Mouse (Mus musculus): ENCODE measurements around the gene Gm28048.

Gm28048 gene

DNA sequence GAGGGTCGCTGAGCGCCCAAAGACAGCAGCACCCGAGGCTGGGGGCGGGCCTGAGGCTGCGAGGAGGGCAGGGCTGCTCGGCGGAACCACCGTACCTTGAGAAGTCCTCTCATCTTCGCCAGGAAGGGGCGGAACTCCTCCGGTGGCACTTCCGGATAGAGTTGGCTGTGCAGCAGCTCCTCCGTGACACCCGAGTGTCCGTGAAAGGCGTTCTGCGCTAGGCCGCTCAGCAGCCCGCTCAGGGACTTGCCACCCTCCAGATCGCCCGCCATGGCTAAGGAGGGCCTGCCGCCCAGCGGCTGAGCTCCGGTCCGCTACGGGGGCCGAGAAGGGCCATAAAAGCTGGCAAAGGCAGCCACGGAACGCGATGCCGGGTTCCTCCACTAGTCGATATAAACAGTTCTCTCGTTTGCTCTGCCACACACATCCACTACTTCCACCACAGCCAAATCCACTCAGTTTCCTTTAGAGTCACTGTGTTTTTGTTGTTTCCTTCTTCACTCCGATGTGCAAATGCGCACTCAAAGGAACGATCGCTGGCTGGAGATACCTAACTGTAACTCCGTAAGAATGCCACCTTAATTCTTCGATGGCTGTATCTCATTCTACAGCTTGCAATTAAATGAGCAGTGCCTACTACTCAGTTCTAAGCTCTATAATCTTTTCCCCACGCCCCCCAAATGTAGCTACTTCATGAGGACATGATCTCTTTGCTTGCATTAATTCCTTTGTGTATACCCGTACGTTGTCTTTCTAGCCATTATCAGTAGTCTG is at the start of gene Gm28048, which contains the start of gene Commd1:
Gm28048 (minus strand) TSS at position 107 of the 774 bp plus-strand sequence.
Commd1 (minus strand) TSS at position 399 of the 774 bp plus-strand sequence.
- peak; percentile 96 for DNase-seq (ENCODE audit: low read depth, low spot score)

GRCm38 (mm10) chr11:23029399-23029798 is 47.5 kb upstream of the Gm28048 start:
- DNase-seq (ENCODE audit: low read depth, low spot score), result no peak

GRCm38 (mm10) chr11:23028957-23029356 is 47.1 kb upstream of the Gm28048 start:
- DNase-seq (ENCODE audit: low read depth, low spot score), result no peak

- DNase-seq (ENCODE audit: low read depth, low spot score), result no peak
These were observed 42.3 kb upstream of the Gm28048 start for GRCm38 (mm10) chr11:23024169-23024568.

GRCm38 (mm10) chr11:23023155-23023554 is 41.3 kb upstream of the Gm28048 start:
- peak; percentile 16 for DNase-seq (ENCODE audit: low read depth, low spot score)

DNA sequence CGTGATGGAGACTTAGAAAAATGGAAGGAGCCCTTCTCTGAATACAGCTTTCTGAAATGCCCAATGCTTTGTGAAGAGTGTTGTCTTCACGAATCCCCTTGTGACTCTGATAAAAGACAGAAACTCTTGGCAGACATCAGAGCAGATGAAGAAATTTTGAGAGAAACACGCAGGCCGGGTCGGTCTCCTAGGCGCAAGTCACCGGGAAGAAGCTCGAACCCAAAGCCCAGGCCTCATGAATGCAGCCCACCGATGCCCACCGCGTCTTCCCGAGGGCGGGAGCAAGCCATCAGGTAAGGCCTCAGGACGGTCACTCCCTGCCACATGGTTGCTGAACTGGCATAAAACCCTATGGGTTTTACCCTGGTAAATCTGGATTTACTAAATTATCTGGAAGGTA is 39.0 kb upstream of the Gm28048 start:
- DNase-seq (ENCODE audit: low read depth, low spot score), result no peak

DNA sequence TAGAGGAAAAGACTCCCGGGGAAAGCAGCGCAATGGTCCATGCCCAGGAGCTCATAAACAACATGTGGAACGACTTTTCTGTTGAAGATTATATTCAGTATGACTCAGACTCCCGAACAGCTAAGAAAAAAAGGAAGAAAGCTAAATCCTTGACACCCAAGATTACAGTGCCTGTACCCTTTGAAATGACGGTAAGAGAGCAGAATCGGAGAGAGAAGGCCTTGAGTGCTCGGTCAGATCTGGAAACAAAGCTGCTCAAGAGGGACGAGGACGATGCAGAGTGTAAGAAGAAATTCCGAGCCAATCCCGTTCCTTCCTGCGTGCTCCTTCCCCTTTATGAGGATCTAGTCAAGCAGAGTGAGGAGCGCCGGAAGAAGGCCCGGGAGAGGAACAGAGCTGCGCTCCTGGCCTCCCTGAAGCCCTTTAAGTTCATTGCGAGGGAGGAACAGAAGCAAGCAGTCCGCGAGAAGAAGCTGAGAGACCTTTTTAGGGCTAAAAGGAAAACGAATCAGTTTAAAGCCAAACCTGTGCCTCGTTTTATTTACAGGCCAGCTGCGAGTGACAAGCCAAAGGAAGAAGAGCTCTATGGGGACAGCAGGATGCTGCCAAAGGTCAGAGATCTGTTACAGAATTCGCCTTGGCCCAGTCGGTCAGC is 38.4 kb upstream of the Gm28048 start:
- no peak for DNase-seq (ENCODE audit: low read depth, low spot score)

- DNase-seq (ENCODE audit: low read depth, low spot score), result no peak
These were observed 36.1 kb upstream of the Gm28048 start for GRCm38 (mm10) chr11:23017943-23018342.

DNA sequence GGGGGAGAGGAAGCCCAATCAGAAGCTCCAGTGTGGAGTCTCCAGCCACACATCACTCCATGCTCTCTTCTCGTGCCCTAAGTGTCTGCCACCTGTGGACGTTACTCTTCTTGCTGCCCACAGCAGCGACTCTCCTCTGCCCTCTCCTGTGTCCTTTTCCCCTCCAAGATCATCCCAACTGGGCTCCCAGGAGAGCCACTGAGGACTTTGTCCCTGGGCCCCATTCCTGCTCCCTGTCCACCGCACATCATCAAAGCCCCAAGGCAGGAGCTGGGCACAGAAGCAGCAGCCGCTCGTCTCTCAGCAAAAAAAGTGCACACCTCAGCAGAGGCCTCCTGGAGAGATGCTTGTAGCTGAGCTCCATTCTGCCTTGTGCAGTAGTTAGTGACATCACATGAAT is 33.1 kb upstream of the Gm28048 start:
- no peak for DNase-seq (ENCODE audit: low read depth, low spot score)

DNA sequence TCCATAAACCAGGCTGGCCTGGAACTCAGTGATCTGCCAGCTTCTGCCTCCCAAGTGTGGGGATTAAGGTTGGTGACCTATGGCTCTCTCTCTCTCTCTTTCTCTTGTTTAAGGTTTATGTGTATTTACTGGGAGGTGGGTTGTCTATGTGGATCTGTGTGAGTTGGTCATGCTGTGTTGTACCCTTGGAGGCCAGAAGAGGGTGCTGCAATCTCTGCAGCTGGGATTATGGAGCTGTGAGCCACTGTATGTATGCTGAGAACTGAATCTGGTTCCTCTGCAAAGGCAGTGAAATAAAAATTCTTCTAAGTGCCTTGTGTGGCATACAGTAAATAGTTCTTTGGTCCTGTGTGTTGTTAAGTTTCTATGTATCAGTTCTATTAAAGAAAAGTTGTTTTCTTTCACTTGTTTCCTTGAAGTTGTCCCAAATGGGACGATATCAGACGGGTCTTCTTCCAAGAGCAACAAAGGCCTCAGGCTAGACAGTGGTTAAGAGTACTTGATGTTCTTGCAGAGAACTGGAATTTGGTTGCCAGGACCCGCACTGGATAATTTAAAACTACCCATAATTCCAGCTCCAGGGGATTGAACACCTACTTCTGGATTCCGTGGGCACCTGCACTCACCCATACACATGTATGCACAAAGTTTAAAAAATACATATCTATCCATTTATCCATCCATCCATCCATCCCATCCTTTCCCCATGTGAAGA is 31.8 kb upstream of the Gm28048 start:
- peak; percentile 51 for DNase-seq (ENCODE audit: low read depth, low spot score)

- DNase-seq (ENCODE audit: low read depth, low spot score), result no peak
These were observed 31.2 kb upstream of the Gm28048 start for GRCm38 (mm10) chr11:23013096-23013495.

- DNase-seq (ENCODE audit: low read depth, low spot score), result no peak
These were observed 26.9 kb upstream of the Gm28048 start for GRCm38 (mm10) chr11:23008824-23009200.

DNA sequence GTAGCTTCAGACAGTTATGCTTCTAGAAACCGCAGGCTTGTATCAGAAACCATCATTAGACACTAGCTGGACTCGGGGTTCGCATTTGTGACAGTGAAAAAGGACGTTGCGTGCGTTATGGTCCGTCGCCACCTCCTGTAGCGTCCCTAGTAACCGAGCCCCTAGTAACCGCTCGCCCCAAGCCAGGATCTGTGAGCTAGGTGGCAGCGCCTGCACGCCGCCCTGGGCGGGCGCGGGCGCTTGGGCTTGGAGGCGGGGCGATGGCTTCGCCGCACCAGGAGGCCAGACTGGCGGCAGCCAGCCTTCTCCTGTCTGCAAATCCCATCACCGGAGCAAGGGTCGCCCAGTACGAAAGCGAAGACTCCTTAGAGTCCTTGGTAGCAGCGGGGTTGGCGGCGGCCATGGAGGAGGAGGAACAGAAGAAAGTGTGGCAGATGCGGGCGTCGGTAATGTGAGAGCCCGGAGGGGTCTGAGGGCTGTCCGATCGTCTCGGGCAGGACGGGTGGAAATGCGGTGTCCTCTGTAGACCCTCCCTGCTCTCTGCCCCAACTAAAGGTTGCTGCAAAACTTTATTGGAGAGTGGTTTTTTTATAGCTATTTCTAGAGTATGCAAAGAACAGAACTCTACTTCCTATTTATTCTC is 26.4 kb upstream of the Gm28048 start:
- peak; percentile 93 for DNase-seq (ENCODE audit: low read depth, low spot score)

DNA sequence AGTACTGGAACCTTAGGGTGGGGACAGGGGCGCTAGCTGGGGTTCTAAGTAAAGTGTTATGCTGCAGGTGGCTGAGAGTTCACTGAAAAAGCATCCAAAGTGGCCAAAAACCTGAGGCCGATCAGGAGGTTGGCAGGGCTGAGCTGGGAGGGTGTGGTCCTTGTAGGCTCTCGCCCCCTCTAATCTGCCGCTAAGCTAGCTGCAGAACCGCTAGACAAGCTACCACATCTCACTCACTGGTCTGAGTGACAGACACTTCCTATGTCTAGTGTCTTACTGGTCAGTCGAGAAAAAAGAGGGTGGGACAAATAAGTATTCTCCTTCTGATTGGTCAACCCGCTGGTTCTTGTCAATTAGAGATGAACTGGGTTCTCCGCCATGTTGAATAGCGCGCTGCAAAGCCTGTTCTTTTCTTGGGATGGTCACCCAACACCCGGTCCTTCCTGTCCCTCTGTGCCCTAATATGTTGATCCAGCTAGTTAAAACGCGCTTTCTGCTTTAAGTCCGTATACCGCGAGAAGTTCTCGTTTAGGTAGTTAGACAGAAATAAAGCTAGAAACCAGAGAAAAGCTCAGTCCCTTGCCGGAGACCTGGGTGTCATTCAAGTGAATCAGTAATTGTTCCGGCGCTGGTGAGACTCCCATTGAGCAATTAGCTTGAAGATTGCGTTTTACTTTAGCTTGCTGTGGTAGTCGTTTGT is 25.7 kb upstream of the Gm28048 start, which contains the start of gene Fam161a:
Fam161a (plus strand) TSS at position 51 of the 700 bp plus-strand sequence.
- DNase-seq (ENCODE audit: low read depth, low spot score), result peak; percentile 93

- DNase-seq (ENCODE audit: low read depth, low spot score), result no peak
These were observed 25.2 kb upstream of the Gm28048 start for GRCm38 (mm10) chr11:23007166-23007480.

DNA sequence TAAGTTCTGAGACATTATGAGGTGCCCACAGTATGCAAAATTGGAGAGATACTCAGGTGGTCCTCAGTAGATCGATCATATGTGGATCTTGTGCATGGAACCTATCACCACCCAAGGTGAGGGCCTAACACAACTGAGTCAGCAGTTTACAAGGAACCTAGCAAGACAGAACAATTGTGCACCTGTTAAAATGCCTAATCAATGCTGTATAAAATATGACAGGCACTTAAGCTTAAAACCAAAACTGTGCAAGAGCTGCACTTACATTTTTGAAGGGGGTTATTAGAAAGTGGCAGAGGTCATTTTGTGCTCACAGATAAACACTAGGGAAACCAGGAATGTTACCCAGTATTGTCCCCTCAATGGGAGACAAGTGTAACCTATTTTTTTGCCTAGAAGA is 23.4 kb upstream of the Gm28048 start:
- no peak for DNase-seq (ENCODE audit: low read depth, low spot score)

DNA sequence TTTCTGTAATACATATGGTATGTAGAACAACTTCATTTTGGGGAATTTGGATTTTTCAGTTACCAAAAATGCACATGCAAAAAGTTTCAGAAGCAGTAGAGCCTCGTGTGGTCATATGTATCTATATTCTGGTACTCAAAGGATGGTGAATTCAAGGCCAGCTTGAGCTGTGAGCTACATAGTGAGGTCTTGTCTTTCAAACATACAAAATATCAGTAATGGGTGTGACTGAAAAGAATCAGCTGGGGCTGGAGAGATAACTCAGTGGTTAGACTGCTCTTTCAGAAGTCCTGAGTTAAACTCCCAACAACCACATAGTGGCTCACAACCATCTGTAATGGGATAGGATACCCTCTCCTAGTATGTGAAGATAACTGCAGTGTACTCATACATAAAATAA is 16.4 kb upstream of the Gm28048 start:
- DNase-seq (ENCODE audit: low read depth, low spot score), result no peak

DNA sequence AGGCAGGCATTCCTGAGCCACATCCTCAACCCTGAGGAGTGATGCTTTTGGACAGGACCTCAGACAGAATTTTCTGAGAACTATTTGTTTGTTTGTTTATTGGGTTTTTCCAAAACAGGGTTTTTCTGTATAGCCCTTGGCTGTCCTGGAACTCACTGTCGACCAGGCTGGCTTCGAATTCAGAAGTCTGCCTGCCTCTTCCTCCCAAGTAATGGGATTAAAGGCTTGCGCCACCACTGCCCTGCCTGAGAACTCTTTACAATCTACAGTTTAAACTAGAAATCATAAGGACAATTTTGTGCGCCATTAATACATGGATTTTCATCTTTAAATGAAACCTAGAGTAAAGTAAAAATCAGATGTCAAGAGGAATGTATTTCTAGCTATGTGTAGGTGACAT is 13.6 kb upstream of the Gm28048 start:
- no peak for DNase-seq (ENCODE audit: low read depth, low spot score)

DNA sequence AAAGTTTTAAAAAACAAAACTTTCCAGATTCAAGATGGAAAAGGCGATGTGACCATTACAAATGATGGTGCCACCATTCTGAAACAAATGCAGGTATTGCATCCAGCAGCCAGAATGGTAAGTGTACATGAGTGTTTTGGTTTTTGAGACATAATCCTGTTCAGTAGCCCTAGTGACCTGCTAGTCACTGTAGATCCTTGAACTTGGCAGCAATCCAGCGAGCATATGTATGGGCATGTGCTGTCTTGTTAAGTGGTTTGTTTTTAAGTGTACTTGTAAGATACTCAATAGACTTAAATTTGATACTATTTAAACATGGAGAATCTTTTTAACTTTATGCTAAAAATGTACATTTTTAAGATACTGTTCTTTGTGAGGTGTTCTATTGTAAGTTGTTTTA is 12.4 kb upstream of the Gm28048 start:
- no peak for DNase-seq (ENCODE audit: low read depth, low spot score)

DNA sequence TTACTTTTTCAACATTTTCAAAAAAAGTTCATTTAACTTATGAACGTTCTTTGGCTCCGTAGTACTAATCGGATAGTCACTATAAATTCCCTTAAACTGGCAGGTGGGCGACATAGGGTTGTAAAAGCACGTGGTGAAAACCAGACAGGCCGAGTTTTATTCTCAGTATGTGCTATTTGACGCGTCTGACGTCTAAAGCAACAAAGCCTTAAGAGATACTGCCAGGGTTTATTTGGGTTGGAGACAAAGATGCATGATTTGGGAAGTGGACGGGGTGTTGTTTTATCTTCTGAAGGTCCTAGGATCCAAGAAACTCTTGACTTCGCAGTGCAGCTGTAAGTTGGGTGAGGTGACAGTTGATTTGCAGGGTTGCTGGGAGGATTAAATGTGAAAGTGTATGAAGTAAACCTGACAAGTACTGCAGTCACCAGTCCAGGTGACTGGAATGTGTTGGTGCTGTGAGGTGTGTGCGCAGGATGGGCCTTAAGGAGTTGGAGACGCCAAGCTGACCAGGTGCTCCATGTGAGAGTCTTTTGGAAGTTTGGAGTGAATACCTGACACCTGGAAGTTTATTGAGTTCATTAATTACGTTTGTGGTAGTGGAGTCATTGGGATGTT is 9.4 kb upstream of the Gm28048 start:
- no peak for DNase-seq (ENCODE audit: low read depth, low spot score)
